ENCODE assay signal across 21 mouse cellular contexts in genomic region chr15:99896621-99897020, GRCm38 (mm10). TPM values are rescaled to one million over a fixed set of nuclear protein-coding genes. Genes with fewer than 3 reads are reported as not detected.
A peak's percentile ranks its signal among the peaks of the same experiment; 100 is the strongest.
DNase-seq lines count a peak whose midpoint lies in the region; ATAC-seq and TF ChIP-seq lines count a peak whose summit lies in the region.
"Had no signal": no experiment of that assay in that cellular context is flagged by ENCODE, and none has a peak within 500 bp of the region (broad histone marks: within the 10 kb centered on the region; RNA-seq: fewer than 3 reads in every experiment).

No protein-coding gene starts in this region.

- H3K4me2 ChIP-seq in heart, postnatal 0 days (ENCODE audit: low read depth, low read length) = no peak overlapping the region
- H3K4me2 ChIP-seq in heart, embryonic 12.5 days = no peak overlapping the region
- no peak overlapping the region for H3K4me2 ChIP-seq in CH12.LX (ENCODE audit: insufficient read depth, low read depth, poor library complexity, severe bottlenecking)
- H3K4me2 ChIP-seq: limb, embryonic 12.5 days; liver, embryonic 12.5 days; midbrain, embryonic 15.5 days; stomach, embryonic 15.5 days had no signal

- H3K4me1 ChIP-seq in heart, postnatal 0 days (ENCODE audit: control insufficient read depth, insufficient read depth) = no peaks in the 10 kb centered on the region
- H3K4me1 ChIP-seq in heart, embryonic 12.5 days (replicated peaks) = peaks cover 10% of the 10 kb centered on the region
- H3K4me1 ChIP-seq in CH12.LX (ENCODE audit: control insufficient read depth in 1 of 2, insufficient read depth in 2 of 2) = peaks cover 0 to 8% of the 10 kb centered on the region in 2 experiments; a peak in 1 of 4 replicates
- H3K4me1 ChIP-seq: midbrain, embryonic 15.5 days; stomach, embryonic 15.5 days had no signal

- no peak overlapping the region for H3K9ac ChIP-seq in heart, postnatal 0 days (replicated peaks; ENCODE audit: low read depth, low read length)
- no peak overlapping the region for H3K9ac ChIP-seq in heart, embryonic 12.5 days
- H3K9ac ChIP-seq in CH12.LX (ENCODE audit: insufficient read depth, low read depth) = no peak overlapping the region
- H3K9ac ChIP-seq: limb, embryonic 12.5 days; liver, embryonic 12.5 days; midbrain, embryonic 15.5 days; stomach, embryonic 15.5 days had no signal

- no peak overlapping the region for H3K27ac ChIP-seq in heart, postnatal 0 days (ENCODE audit: low read depth)
- H3K27ac ChIP-seq in heart, embryonic 12.5 days (ENCODE audit: poor library complexity, severe bottlenecking) = no peak overlapping the region
- no peak overlapping the region for H3K27ac ChIP-seq in layer of hippocampus, adult 2 months
- H3K27ac ChIP-seq in CH12.LX (ENCODE audit: insufficient read depth, low read depth) = no peak overlapping the region
- H3K27ac ChIP-seq: limb, embryonic 12.5 days; liver, embryonic 12.5 days; midbrain, embryonic 15.5 days; stomach, embryonic 15.5 days had no signal

- H3K36me3 ChIP-seq in heart, postnatal 0 days (replicated peaks; ENCODE audit: control insufficient read depth, insufficient read depth, low read length) = no peaks in the 10 kb centered on the region
- H3K36me3 ChIP-seq in heart, embryonic 12.5 days = no peaks in the 10 kb centered on the region
- H3K36me3 ChIP-seq in CH12.LX (replicated peaks in 1 of 2; ENCODE audit: control insufficient read depth in 1 of 2, insufficient read depth in 1 of 2, low read length in 1 of 2) = no peaks in the 10 kb centered on the region
- H3K36me3 ChIP-seq: limb, embryonic 12.5 days; liver, embryonic 12.5 days; midbrain, embryonic 15.5 days; stomach, embryonic 15.5 days had no signal

- dilution Hi-C loops in CH12.LX (cut with MboI; ENCODE audit: extremely low pct_ligation_motif_present, extremely low pct_unique_long_range_greater_than_20kb, low sequenced_read_pairs) = no loop called here

- no peak overlapping the region for H3K4me3 ChIP-seq in heart, postnatal 0 days (ENCODE audit: low read depth, low read length)
- no peak overlapping the region for H3K4me3 ChIP-seq in heart, embryonic 12.5 days
- H3K4me3 ChIP-seq in layer of hippocampus, adult 2 months = no peak overlapping the region
- no peak overlapping the region for H3K4me3 ChIP-seq in CH12.LX (replicated peaks in 1 of 3; ENCODE audit: low read depth in 2 of 3, low read length in 2 of 3, poor library complexity in 1 of 3)
- H3K4me3 ChIP-seq: limb, embryonic 12.5 days; liver, embryonic 12.5 days; midbrain, embryonic 15.5 days; myocyte; stomach, embryonic 15.5 days had no signal

- no peak for TF ChIP-seq EP300 in heart, postnatal 0 days (IDR thresholded peaks at IDR 0.05; ENCODE audit: low read depth)
- no peak for TF ChIP-seq EP300 in CH12.LX (IDR thresholded peaks at IDR 0.05; ENCODE audit: low read length)

- peak; percentile 41 for TF ChIP-seq RAD21 in CH12.LX (IDR thresholded peaks at IDR 0.05; ENCODE audit: low read depth, low read length)

- in situ Hi-C loops in CH12.LX (cut with MboI; ENCODE audit: low pct_ligation_motif_present, low pct_unique_long_range_greater_than_20kb, low sequenced_read_pairs) = loop anchor here (10.0 kb wide), 2 partner anchors 62 to 292 kb away; partner anchors contain the start of gene Aqp6

- DNase-seq in heart, postnatal 0 days (ENCODE audit: low spot score) = no peak
- DNase-seq in layer of hippocampus, adult 2 months (ENCODE audit: low spot score in 2 of 2) = no peak
- DNase-seq in layer of hippocampus, postnatal 10 days (ENCODE audit: low spot score in 2 of 2) = no peak
- DNase-seq in CH12.LX (ENCODE audit: extremely low read depth) (no peak), adipocyte (ENCODE audit: low spot score) (peak; percentile 24)
- DNase-seq in thymus, adult 18-20 months = no peak
- DNase-seq: adrenal gland, adult 2 months; cerebellum, adult 11 months; cerebellum, adult 9-11 months; gastrocnemius, postnatal 36 days; heart, postnatal 14 days; lung, adult 2 months; lung, postnatal 4 days; thymus, adult 2 months had no signal

- H3K79me2 ChIP-seq in CH12.LX (replicated peaks; ENCODE audit: control insufficient read depth, extremely low read depth, insufficient read depth, poor library complexity, severe bottlenecking) = no peaks in the 10 kb centered on the region

- no peak for TF ChIP-seq POLR2A in CH12.LX (IDR thresholded peaks at IDR 0.05; ENCODE audit: low read depth, low read length)

- TF ChIP-seq CTCF in heart, postnatal 0 days (IDR thresholded peaks at IDR 0.05; ENCODE audit: low read depth) = peak; percentile 31
- peak; percentile 43 for TF ChIP-seq CTCF in layer of hippocampus, adult 2 months (conservative IDR thresholded peaks at IDR 0.05)
- peak in 1 of 2 experiments; percentile 48; a peak in 2 of 4 replicates for TF ChIP-seq CTCF in CH12.LX (conservative IDR thresholded peaks at IDR 0.05 in 1 of 2, IDR thresholded peaks at IDR 0.05 in 1 of 2; ENCODE audit: low read depth in 2 of 2, low read length in 2 of 2)

- H3K9me3 ChIP-seq in heart, postnatal 0 days (replicated peaks; ENCODE audit: control insufficient read depth, low read length) = no peaks in the 10 kb centered on the region
- no peaks in the 10 kb centered on the region for H3K9me3 ChIP-seq in heart, embryonic 12.5 days (replicated peaks)
- H3K9me3 ChIP-seq in CH12.LX (replicated peaks; ENCODE audit: low read length) = no peaks in the 10 kb centered on the region
- H3K9me3 ChIP-seq: limb, embryonic 12.5 days; liver, embryonic 12.5 days; midbrain, embryonic 15.5 days; stomach, embryonic 15.5 days had no signal

- ATAC-seq in heart, postnatal 0 days (ENCODE audit: insufficient read depth, low read depth) = no peak
- no peak for ATAC-seq in heart, embryonic 12.5 days (ENCODE audit: insufficient number of reproducible peaks, low FRiP score)
- ATAC-seq: forebrain, embryonic 16.5 days; liver, embryonic 12.5 days; midbrain, embryonic 15.5 days had no signal

- no peaks in the 10 kb centered on the region for H3K27me3 ChIP-seq in heart, postnatal 0 days (ENCODE audit: control insufficient read depth, insufficient read depth, low read length)
- H3K27me3 ChIP-seq in heart, embryonic 12.5 days (replicated peaks) = no peaks in the 10 kb centered on the region
- H3K27me3 ChIP-seq in CH12.LX (replicated peaks) = no peaks in the 10 kb centered on the region
- H3K27me3 ChIP-seq: limb, embryonic 12.5 days; liver, embryonic 12.5 days; midbrain, embryonic 15.5 days; stomach, embryonic 15.5 days had no signal

TF ChIP-seq in CH12.LX, 34 proteins besides CTCF, POLR2A, EP300 and RAD21:
- TF ChIP-seq MAZ (IDR thresholded peaks at IDR 0.05; ENCODE audit: low read depth, low read length) (no peak), JUND (conservative IDR thresholded peaks at IDR 0.05; ENCODE audit: low read depth, low read length) (no peak), TBP (conservative IDR thresholded peaks at IDR 0.05; ENCODE audit: low read depth, low read length) (no peak)

RNA-seq across cellular contexts. Expression of gene Lima1, which starts 21.4 kb away (rescaled TPM):
- total RNA-seq in heart, postnatal 0 days (2014; rRNA removed; ENCODE audit: low replicate concordance) = 12.7 and 15.7 TPM in 2 replicates
- polyA plus RNA-seq in heart, postnatal 0 days (2015; fragmentation: Nextera tagmentation; extraction: Ambion mirVana) = 12.5 and 12.6 TPM in 2 replicates
- polyA plus RNA-seq in heart, embryonic 12.5 days (2016; fragmentation: Nextera tagmentation; extraction: Ambion mirVana) = 24.6 and 25.5 TPM in 2 replicates
- 10 to 100 TPM; 11.0 to 12.1 TPM for total RNA-seq in layer of hippocampus, adult 2 months (2021)
- total RNA-seq in layer of hippocampus, postnatal 10 days (2021) = 10 to 100 TPM; 15.3 to 15.5 TPM
- 16.8 and 18.7 TPM in 2 replicates for total RNA-seq in CH12.LX (2012; rRNA removed)
- 10.0 and 10.3 TPM in 2 replicates for total RNA-seq in CH12.LX (2014; rRNA removed)
- 24.4 and 26.9 TPM in 2 replicates for polyA plus RNA-seq in CH12.LX (2012; ENCODE audit: insufficient read length, low read depth)
